Mouse (Mus musculus) limb, embryonic 15.5 days (tissue): ENCODE measurements around the gene Zfp358. TPM values are rescaled to one million over a fixed set of nuclear protein-coding genes. Genes with fewer than 3 reads are reported as not detected.

Experiments used
- ATAC-seq: fragments of 200-750 bp; cut with Nextera tagmentation; 2 replicates; pipeline ENCODE4 v1.8.0; 2017; ENCODE audit warnings: low read depth, moderate TSS enrichment; ENCODE audit not compliant: insufficient number of reproducible peaks, low FRiP score, low TSS enrichment
- H3K27ac ChIP-seq: fragments of 300-500 bp; sonication (generic); 2 replicates; pipeline ENCODE4 v1.5.1; 2015; ENCODE audit warnings: moderate library complexity, mild to moderate bottlenecking, inconsistent platforms
- H3K27me3 ChIP-seq: fragments of 300-500 bp; sonication (generic); 2 replicates; pipeline ENCODE4 v1.6.1; 2015; ENCODE audit warnings: inconsistent platforms
- H3K36me3 ChIP-seq: fragments of 300-500 bp; sonication (generic); 2 replicates; pipeline ENCODE4 v1.6.1; 2015; ENCODE audit warnings: inconsistent platforms
- H3K4me1 ChIP-seq: fragments of 300-500 bp; sonication (generic); 2 replicates; pipeline ENCODE4 v1.6.1; 2015; ENCODE audit warnings: inconsistent platforms
- H3K4me2 ChIP-seq: fragments of 300-500 bp; sonication (generic); 2 replicates; pipeline ENCODE4 v1.6.1; 2015; ENCODE audit warnings: mild to moderate bottlenecking, inconsistent platforms
- H3K4me3 ChIP-seq: fragments of 300-500 bp; sonication (generic); 2 replicates; pipeline ENCODE4 v1.5.1; 2015; ENCODE audit warnings: mild to moderate bottlenecking, inconsistent platforms
- H3K9ac ChIP-seq: fragments of 300-500 bp; sonication (generic); 2 replicates; pipeline ENCODE4 v1.6.1; 2015; ENCODE audit warnings: inconsistent platforms
- H3K9me3 ChIP-seq: fragments of 300-500 bp; sonication (generic); 2 replicates; pipeline ENCODE4 v1.6.1; 2016; ENCODE audit warnings: inconsistent platforms
- WGBS: fragments of 180-500 bp; shearing (Covaris S2); methylation state at CpG from one replicate; pipeline ENCODE4 v1.1.7; 2015; 5-methylcytosine and 5-hydroxymethylcytosine counted together
- polyA plus RNA-seq: library from polyadenylated mRNA; unstranded; fragments of >200 nt; fragmentation: Nextera tagmentation; extraction: Ambion mirVana; gene quantifications from 2 replicates; pipeline ENCODE4 v1.2.1, GENCODE M21; 2015

Zfp358 gene
- polyA plus RNA-seq, 1 experiment from 2014 or later = 45.9 TPM

GRCm38 (mm10) chr8:3475715-3476429, 17.1 kb upstream of the Zfp358 start:
- ATAC-seq = no peak
- Histone ChIP-seq H3K4me2 (peak overlapping the region; percentile 42), H3K27ac (no peak overlapping the region), H3K27me3 (peaks cover 12% of the 10 kb centered on the region), H3K9me3 (no peaks in the 10 kb centered on the region), H3K36me3 (no peaks in the 10 kb centered on the region), H3K4me1 (0 out of 2 replicates have a peak, but pooled peaks cover 3% of the 10 kb centered on the region), H3K4me3 (peak overlapping the region; percentile 20), H3K9ac (no peak overlapping the region)
- 24% methylated on average over 37 of the region's 37 CpGs for WGBS

- no peak overlapping the region for H3K4me2 ChIP-seq
- H3K4me1 ChIP-seq = 0 out of 2 replicates have a peak, but pooled peaks cover 3% of the 10 kb centered on the region
- 66% methylated on average over 4 of the region's 4 CpGs for WGBS
- no peaks in the 10 kb centered on the region for H3K9me3 ChIP-seq
- H3K36me3 ChIP-seq = no peaks in the 10 kb centered on the region
- no peak for ATAC-seq
- no peak overlapping the region for H3K27ac ChIP-seq
- peaks cover 10% of the 10 kb centered on the region for H3K27me3 ChIP-seq
- no peak overlapping the region for H3K4me3 ChIP-seq
- H3K9ac ChIP-seq = no peak overlapping the region
Observed at GRCm38 (mm10) chr8:3480221-3480785, 12.6 kb upstream of the Zfp358 start.

GRCm38 (mm10) chr8:3481605-3482004, 11.3 kb upstream of the Zfp358 start:
- H3K4me2 ChIP-seq = no peak overlapping the region

GRCm38 (mm10) chr8:3482240-3482740, 10.6 kb upstream of the Zfp358 start:
- ATAC-seq = no peak
- Histone ChIP-seq H3K27me3 (no peaks in the 10 kb centered on the region), H3K9me3 (no peaks in the 10 kb centered on the region), H3K4me2 (no peak overlapping the region), H3K4me1 (no peaks in the 10 kb centered on the region), H3K36me3 (no peaks in the 10 kb centered on the region), H3K27ac (no peak overlapping the region), H3K4me3 (no peak overlapping the region), H3K9ac (no peak overlapping the region)
- 85% methylated on average over 22 of the region's 22 CpGs for WGBS

More at GRCm38 (mm10) chr8:3481605-3482004, 11.3 kb upstream of the Zfp358 start:
- WGBS = 64% methylated on average over 5 of the region's 5 CpGs
- ATAC-seq = no peak
- Histone ChIP-seq H3K27ac (no peak overlapping the region), H3K4me3 (no peak overlapping the region), H3K4me1 (no peaks in the 10 kb centered on the region), H3K27me3 (no peaks in the 10 kb centered on the region), H3K9me3 (no peaks in the 10 kb centered on the region), H3K9ac (no peak overlapping the region), H3K36me3 (no peaks in the 10 kb centered on the region)

- H3K27ac ChIP-seq = no peak overlapping the region
- WGBS = 73% methylated on average over 7 of the region's 7 CpGs
- no peak overlapping the region for H3K4me3 ChIP-seq
- H3K4me1 ChIP-seq = no peaks in the 10 kb centered on the region
- H3K4me2 ChIP-seq = no peak overlapping the region
- no peaks in the 10 kb centered on the region for H3K36me3 ChIP-seq
- no peaks in the 10 kb centered on the region for H3K27me3 ChIP-seq
- no peaks in the 10 kb centered on the region for H3K9me3 ChIP-seq
- no peak for ATAC-seq
- no peak overlapping the region for H3K9ac ChIP-seq
Observed at GRCm38 (mm10) chr8:3483546-3483945, 9.4 kb upstream of the Zfp358 start.

GRCm38 (mm10) chr8:3485192-3485591, 7.7 kb upstream of the Zfp358 start:
- whole genome bisulfite sequencing = 24% methylated on average over 5 of the region's 5 CpGs
- ATAC-seq = no peak
- Histone ChIP-seq H3K27ac (no peak overlapping the region), H3K36me3 (no peaks in the 10 kb centered on the region), H3K27me3 (no peaks in the 10 kb centered on the region), H3K4me1 (no peaks in the 10 kb centered on the region), H3K9ac (no peak overlapping the region), H3K4me2 (no peak overlapping the region), H3K9me3 (no peaks in the 10 kb centered on the region), H3K4me3 (no peak overlapping the region)

- Histone ChIP-seq H3K36me3 (peaks cover 34% of the 10 kb centered on the region), H3K27ac (peak overlapping the region; percentile 94), H3K9ac (peak overlapping the region; percentile 98), H3K27me3 (no peaks in the 10 kb centered on the region), H3K4me1 (peaks cover 13% of the 10 kb centered on the region; the same call in 1 of the 2 replicates), H3K4me2 (peak overlapping the region; percentile 51), H3K9me3 (no peaks in the 10 kb centered on the region), H3K4me3 (peak overlapping the region; percentile 88)
- 32% methylated on average over 6 of the region's 6 CpGs for WGBS
- ATAC-seq = no peak
Observed at GRCm38 (mm10) chr8:3493845-3494208, 889 bp downstream of the Zfp358 start.

GRCm38 (mm10) chr8:3495578-3496427, 2.9 kb downstream of the Zfp358 start:
- no peak for ATAC-seq
- H3K36me3 ChIP-seq = peaks cover 34% of the 10 kb centered on the region
- no peak overlapping the region for H3K27ac ChIP-seq
- H3K9me3 ChIP-seq = no peaks in the 10 kb centered on the region
- no peak overlapping the region for H3K9ac ChIP-seq
- H3K27me3 ChIP-seq = no peaks in the 10 kb centered on the region
- H3K4me3 ChIP-seq = no peak overlapping the region
- H3K4me1 ChIP-seq = peaks cover 21% of the 10 kb centered on the region
- WGBS = 96% methylated on average over 44 of the region's 44 CpGs
- no peak overlapping the region for H3K4me2 ChIP-seq

- no peak for ATAC-seq
- H3K4me3 ChIP-seq = no peak overlapping the region
- 91% methylated on average over 15 of the region's 15 CpGs for WGBS
Observed at GRCm38 (mm10) chr8:3496428-3496748, 3.5 kb downstream of the Zfp358 start.

GRCm38 (mm10) chr8:3498583-3498982, 5.6 kb downstream of the Zfp358 start:
- peaks cover 34% of the 10 kb centered on the region for H3K36me3 ChIP-seq
- H3K4me2 ChIP-seq = no peak overlapping the region
- ATAC-seq = no peak
- WGBS = 84% methylated on average over 3 of the region's 3 CpGs
- H3K4me3 ChIP-seq = no peak overlapping the region
- H3K4me1 ChIP-seq = peaks cover 28% of the 10 kb centered on the region
- H3K9ac ChIP-seq = no peak overlapping the region
- H3K27me3 ChIP-seq = no peaks in the 10 kb centered on the region
- H3K9me3 ChIP-seq = no peaks in the 10 kb centered on the region
- H3K27ac ChIP-seq = no peak overlapping the region

More at GRCm38 (mm10) chr8:3496428-3496748, 3.5 kb downstream of the Zfp358 start:
- H3K4me1 ChIP-seq = peaks cover 27% of the 10 kb centered on the region
- no peaks in the 10 kb centered on the region for H3K9me3 ChIP-seq
- H3K9ac ChIP-seq = no peak overlapping the region
- H3K4me2 ChIP-seq = no peak overlapping the region
- H3K27me3 ChIP-seq = no peaks in the 10 kb centered on the region
- no peak overlapping the region for H3K27ac ChIP-seq
- H3K36me3 ChIP-seq = peaks cover 34% of the 10 kb centered on the region

- WGBS = 5% methylated on average over 8 of the region's 8 CpGs
- Histone ChIP-seq H3K4me1 (peaks cover 19% of the 10 kb centered on the region), H3K27me3 (no peaks in the 10 kb centered on the region), H3K4me2 (peak overlapping the region; percentile 72), H3K27ac (peak overlapping the region; percentile 95), H3K4me3 (peak overlapping the region; percentile 88), H3K9me3 (no peaks in the 10 kb centered on the region), H3K36me3 (peaks cover 31% of the 10 kb centered on the region), H3K9ac (peak overlapping the region; percentile 89)
- ATAC-seq = peak; percentile 5; the same call in 1 of the 2 replicates
Observed at GRCm38 (mm10) chr8:3499751-3500150, 6.8 kb downstream of the Zfp358 start.
